Mouse (Mus musculus) heart, embryonic 14.5 days (tissue): ENCODE results near the gene Armc9. TPM values are rescaled to one million over a fixed set of nuclear protein-coding genes. Genes with fewer than 3 reads are reported as not detected.
A peak's percentile ranks its signal among the peaks of the same experiment; 100 is the strongest.

Experiments
- ATAC-seq: fragments of 200-750 bp; cut with Nextera tagmentation; 2 replicates; pipeline ENCODE4 v1.8.0; 2017; ENCODE audit warnings: low read depth, moderate TSS enrichment; ENCODE audit not compliant: insufficient number of reproducible peaks, insufficient read depth, low FRiP score
- H3K27ac ChIP-seq, 2 experiments: fragments of 200-500 bp in 1 of 2; fragments of 300-500 bp in 1 of 2; sonication (generic) in 1 of 2; replicated peaks in 1 of 2; 2 replicates each; pipeline ENCODE4 v1.5.1; 2012 to 2014; ENCODE audit warnings: low read depth in 2 of 2, low read length in 2 of 2, control low read depth in 1 of 2, mild to moderate bottlenecking in 1 of 2, mixed read lengths in 1 of 2; ENCODE audit not compliant: control insufficient read depth in 1 of 2, insufficient read depth in 1 of 2
- H3K27me3 ChIP-seq: fragments of 300-500 bp; sonication (generic); 2 replicates; pipeline ENCODE4 v1.6.1; 2014; ENCODE audit warnings: mild to moderate bottlenecking, low read length, control low read depth; ENCODE audit not compliant: control insufficient read depth, insufficient read depth
- H3K36me3 ChIP-seq: fragments of 300-500 bp; sonication (generic); 2 replicates; pipeline ENCODE4 v1.6.1; 2014; ENCODE audit warnings: mild to moderate bottlenecking, control low read depth, low read length, mixed read lengths; ENCODE audit not compliant: control insufficient read depth, insufficient read depth
- H3K4me1 ChIP-seq, 2 experiments: fragments of 200-500 bp in 1 of 2; fragments of 300-500 bp in 1 of 2; sonication (generic) in 1 of 2; 2 replicates each; pipeline ENCODE4 v1.6.1; 2012 to 2014; ENCODE audit warnings: low read length in 2 of 2, control low read depth in 1 of 2, mixed read lengths in 1 of 2; ENCODE audit not compliant: control insufficient read depth in 2 of 2, insufficient read depth in 2 of 2
- H3K4me2 ChIP-seq: fragments of 300-500 bp; sonication (generic); 2 replicates; pipeline ENCODE4 v1.6.1; 2014; ENCODE audit warnings: mild to moderate bottlenecking, low read length
- H3K4me3 ChIP-seq, 2 experiments: fragments of 200-500 bp in 1 of 2; fragments of 300-500 bp in 1 of 2; sonication (generic) in 1 of 2; 2 replicates each; pipeline ENCODE4 v1.5.1; 2012 to 2014; ENCODE audit warnings: low read length in 2 of 2, mild to moderate bottlenecking in 2 of 2, control low read depth in 1 of 2, low read depth in 1 of 2, moderate library complexity in 1 of 2; ENCODE audit not compliant: control insufficient read depth in 1 of 2, insufficient read depth in 1 of 2
- H3K9ac ChIP-seq: fragments of 300-500 bp; sonication (generic); 2 replicates; pipeline ENCODE4 v1.6.1; 2014; ENCODE audit warnings: mild to moderate bottlenecking, low read length
- H3K9me3 ChIP-seq: fragments of 300-500 bp; sonication (generic); 2 replicates; pipeline ENCODE4 v1.6.1; 2016; ENCODE audit warnings: low read length, control low read depth; ENCODE audit not compliant: control insufficient read depth
- WGBS: fragments of 180-500 bp; shearing (Covaris S2); extraction: QIAGEN DNeasy Blood & Tissue Kit; methylation state at CpG from one replicate; pipeline ENCODE4 v1.1.7; 2014; 5-methylcytosine and 5-hydroxymethylcytosine counted together
- polyA plus RNA-seq: library from polyadenylated mRNA; unstranded; fragments of >200 nt; fragmentation: Nextera tagmentation; extraction: Ambion mirVana; gene quantifications from 2 replicates; pipeline ENCODE4 v1.2.1, GENCODE M21; 2014

Gene Armc9
- polyA plus RNA-seq, 1 experiment from 2014 or later, result 11.9 TPM

DNA sequence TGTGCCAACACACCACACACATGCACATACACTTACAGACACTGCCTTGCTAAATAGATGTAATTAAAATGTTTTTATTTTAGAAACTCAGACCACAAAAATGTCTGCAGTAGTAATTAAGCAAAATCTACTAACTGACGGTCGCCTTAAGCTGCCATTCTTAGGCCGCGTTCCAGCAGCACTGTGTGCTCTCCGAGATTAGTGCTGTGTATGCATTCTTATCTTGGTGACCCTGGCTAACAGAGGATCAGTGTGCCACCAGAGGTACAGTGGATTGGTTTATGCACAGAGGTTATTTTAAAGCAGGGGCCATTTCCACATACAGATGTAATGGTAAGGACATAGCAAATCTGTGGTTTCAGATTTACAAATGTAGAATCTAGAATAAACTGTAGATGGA lies 6.5 kb downstream of the Armc9 start:
- peaks cover 46% of the 10 kb centered on the region for H3K36me3 ChIP-seq
- 55% methylated on average over 5 of the region's 5 CpGs for WGBS
- H3K4me2 ChIP-seq, result no peak overlapping the region
- no peaks in the 10 kb centered on the region for H3K27me3 ChIP-seq
- H3K4me3 ChIP-seq, result no peak overlapping the region
- H3K9ac ChIP-seq, result no peak overlapping the region
- H3K4me1 ChIP-seq, result 0 out of 4 replicates have a peak, but pooled peaks cover 0 to 2% of the 10 kb centered on the region in 2 experiments
- H3K27ac ChIP-seq, result 0 out of 4 replicates have a peak overlapping the region, but pooled peaks of 1 of the 2 experiments have one; percentile 28
- H3K9me3 ChIP-seq, result no peaks in the 10 kb centered on the region
- ATAC-seq, result no peak

DNA sequence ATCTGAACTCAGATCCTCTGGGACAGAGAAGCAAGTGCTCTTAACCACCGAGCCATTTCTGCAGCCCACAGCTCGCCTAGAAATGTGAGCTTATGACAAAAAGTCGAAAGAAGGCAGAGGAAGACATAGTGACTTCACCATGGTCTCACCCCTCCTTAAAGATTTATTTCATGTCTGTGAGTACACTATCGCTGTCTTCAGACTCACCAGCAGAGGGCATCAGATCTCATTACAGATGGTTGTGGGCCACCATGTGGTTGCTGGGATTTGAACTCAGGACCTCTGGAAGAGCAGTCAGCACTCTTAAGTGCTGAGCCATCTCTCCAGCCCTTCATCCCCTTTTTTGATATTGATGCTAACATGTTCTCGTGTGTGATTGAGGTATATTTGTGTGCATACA lies 20.0 kb downstream of the Armc9 start:
- Histone ChIP-seq H3K9ac (no peak overlapping the region), H3K4me1 (no peaks in the 10 kb centered on the region), H3K36me3 (peaks cover 33% of the 10 kb centered on the region), H3K27ac (no peak overlapping the region), H3K4me2 (no peak overlapping the region), H3K4me3 (no peak overlapping the region), H3K27me3 (no peaks in the 10 kb centered on the region), H3K9me3 (no peaks in the 10 kb centered on the region)
- ATAC-seq, result no peak
- 87% methylated on average over 5 of the region's 5 CpGs for WGBS

DNA sequence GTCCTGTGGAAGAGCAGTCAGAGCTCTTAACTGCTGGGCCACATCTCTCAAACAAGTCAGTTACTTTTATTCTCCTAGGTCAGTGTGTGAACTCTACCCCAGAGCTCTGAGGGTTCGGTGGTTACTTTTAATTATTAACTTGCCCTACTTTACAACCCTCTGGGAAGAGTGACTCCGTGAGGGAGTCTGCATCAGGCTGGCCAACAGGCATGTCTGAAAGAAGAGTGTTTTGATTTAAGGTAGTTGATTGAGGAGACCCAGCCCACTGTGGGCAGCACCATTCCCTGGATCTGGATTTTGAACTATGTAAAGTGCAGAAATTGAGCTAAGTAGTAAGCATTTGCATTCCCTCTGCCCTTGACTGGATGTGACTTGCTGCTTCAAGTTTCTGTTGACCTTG lies 21.5 kb downstream of the Armc9 start:
- 86% methylated on average over 2 of the region's 2 CpGs for WGBS
- ATAC-seq, result no peak
- H3K27ac ChIP-seq, result no peak overlapping the region
- H3K4me2 ChIP-seq, result no peak overlapping the region
- H3K9me3 ChIP-seq, result no peaks in the 10 kb centered on the region
- H3K4me3 ChIP-seq, result no peak overlapping the region
- no peak overlapping the region for H3K9ac ChIP-seq
- no peaks in the 10 kb centered on the region for H3K4me1 ChIP-seq
- peaks cover 30% of the 10 kb centered on the region for H3K36me3 ChIP-seq
- H3K27me3 ChIP-seq, result no peaks in the 10 kb centered on the region

DNA sequence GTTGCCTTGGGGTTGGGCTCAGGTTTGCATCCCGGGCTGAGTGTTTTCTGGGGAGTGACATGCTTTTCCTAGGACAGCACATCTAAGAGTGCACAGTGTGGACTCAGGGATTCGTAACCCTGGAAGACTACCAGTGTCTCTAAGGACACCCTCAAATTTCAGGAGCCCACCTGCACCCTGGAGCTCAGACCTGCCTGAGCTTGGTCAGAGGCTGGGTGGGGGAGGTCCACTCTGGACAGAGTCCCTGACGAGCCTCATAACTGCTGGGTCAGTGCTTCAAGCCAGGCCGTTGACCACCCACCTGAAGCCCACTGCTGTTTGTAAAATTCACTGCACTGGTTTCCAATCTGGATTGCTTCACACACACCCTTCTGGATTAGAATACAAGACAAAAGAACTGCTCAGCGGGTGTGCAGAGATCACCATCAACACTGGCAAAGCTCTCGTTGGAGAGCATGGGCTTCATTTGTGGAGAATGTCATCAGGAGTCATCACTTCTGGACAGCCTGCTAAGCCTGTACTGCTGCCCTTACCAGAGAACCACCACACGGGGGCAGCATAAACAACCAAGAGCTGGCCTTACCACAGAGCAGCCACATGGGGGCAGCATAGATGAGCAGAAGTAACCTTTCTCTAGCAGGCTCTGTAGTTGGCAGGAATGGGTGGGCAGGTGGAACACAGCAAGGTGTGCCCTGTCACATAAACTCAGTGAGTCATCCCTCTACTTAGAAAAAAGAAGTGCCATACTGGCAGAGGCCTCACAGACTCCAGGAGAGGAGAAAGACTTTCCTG lies 24.1 kb downstream of the Armc9 start:
- 0 out of 2 replicates have a peak, but pooled peaks have one; percentile 33 for ATAC-seq
- H3K4me1 ChIP-seq, result no peaks in the 10 kb centered on the region
- H3K9ac ChIP-seq, result no peak overlapping the region
- no peak overlapping the region for H3K4me3 ChIP-seq
- H3K9me3 ChIP-seq, result no peaks in the 10 kb centered on the region
- H3K4me2 ChIP-seq, result no peak overlapping the region
- H3K36me3 ChIP-seq, result peaks cover 18% of the 10 kb centered on the region; the same call in 1 of the 2 replicates
- H3K27me3 ChIP-seq, result no peaks in the 10 kb centered on the region
- no peak overlapping the region for H3K27ac ChIP-seq
- WGBS, result 44% methylated on average over 7 of the region's 7 CpGs

DNA sequence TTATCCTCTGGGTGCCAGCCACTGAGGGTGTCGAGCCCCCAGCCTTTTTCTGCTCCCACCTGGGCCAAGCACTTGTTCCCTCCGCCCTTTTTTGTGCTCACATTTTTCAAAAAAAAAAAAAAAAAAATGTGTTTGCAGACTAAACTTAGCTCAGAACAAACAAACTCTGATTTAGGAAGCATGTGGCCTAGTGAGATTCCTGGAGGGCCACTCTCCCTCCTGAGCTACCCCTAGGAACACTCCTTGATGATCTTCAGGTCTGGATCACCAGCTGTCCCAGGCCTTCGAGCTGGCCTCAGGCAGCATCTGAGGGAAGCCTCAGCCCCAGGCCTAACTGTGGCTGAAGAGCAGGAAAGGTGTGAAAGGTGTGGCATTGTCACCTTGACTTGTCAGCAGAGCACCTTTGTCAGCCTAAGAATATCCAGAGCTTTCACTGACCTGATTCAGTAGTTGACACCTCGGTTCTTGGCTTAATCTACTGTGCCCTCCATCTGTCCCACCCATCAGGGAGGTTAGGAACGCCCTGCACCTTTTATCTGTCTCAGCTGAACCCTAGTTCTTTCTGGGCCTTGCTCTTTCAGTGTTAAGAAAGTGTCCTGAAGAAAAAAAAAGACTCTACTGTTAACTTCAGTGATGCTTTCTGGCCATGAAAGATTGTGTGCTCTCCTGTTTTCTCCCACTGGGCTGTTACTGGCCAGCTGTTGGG lies 27.6 kb downstream of the Armc9 start:
- Histone ChIP-seq H3K36me3 (peaks cover 4% of the 10 kb centered on the region; the same call in 1 of the 2 replicates), H3K4me1 (no peaks in the 10 kb centered on the region), H3K4me2 (no peak overlapping the region), H3K9ac (no peak overlapping the region), H3K4me3 (no peak overlapping the region), H3K27me3 (no peaks in the 10 kb centered on the region), H3K27ac (no peak overlapping the region), H3K9me3 (no peaks in the 10 kb centered on the region)
- no peak for ATAC-seq
- 68% methylated on average over 5 of the region's 5 CpGs for WGBS

DNA sequence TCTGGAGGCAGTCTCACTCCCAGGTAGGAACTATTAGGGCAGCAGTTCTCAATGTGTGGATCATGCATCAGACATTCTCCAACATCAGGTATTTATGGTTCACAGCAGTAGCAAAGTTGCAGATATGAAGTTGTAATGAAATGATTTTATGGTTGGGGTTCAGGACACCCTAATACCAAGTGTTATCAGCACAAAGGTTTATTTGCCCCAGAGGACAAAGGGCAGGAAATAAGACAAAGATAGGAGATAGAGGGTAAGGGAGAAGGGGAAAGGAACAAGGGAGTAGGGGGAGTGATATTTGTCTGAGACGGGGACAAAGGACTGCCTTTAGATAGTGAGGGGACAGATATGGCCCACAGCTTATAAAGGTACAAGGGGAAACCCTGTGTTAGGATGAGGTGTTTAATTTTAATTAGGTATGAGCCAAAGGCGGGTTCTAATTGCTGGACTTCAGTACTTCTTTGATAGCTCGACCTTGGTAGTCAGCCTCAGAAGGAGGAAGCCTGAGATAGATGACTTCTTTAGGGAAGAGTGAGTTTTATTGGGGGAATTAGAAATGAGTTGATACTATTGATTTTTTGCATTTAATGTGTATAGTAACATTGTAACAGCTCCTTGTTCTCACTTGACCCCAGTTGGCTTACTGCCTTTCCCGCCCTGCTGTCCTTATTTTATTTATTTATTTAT lies 29.1 kb downstream of the Armc9 start:
- no peak overlapping the region for H3K4me3 ChIP-seq
- no peaks in the 10 kb centered on the region for H3K9me3 ChIP-seq
- ATAC-seq, result no peak
- no peak overlapping the region for H3K27ac ChIP-seq
- H3K9ac ChIP-seq, result no peak overlapping the region
- no peak overlapping the region for H3K4me2 ChIP-seq
- H3K27me3 ChIP-seq, result no peaks in the 10 kb centered on the region
- H3K4me1 ChIP-seq, result no peaks in the 10 kb centered on the region; a peak in 1 of 4 replicates
- no peaks in the 10 kb centered on the region for H3K36me3 ChIP-seq
- WGBS, result 79% methylated on average over 4 of the region's 4 CpGs

DNA sequence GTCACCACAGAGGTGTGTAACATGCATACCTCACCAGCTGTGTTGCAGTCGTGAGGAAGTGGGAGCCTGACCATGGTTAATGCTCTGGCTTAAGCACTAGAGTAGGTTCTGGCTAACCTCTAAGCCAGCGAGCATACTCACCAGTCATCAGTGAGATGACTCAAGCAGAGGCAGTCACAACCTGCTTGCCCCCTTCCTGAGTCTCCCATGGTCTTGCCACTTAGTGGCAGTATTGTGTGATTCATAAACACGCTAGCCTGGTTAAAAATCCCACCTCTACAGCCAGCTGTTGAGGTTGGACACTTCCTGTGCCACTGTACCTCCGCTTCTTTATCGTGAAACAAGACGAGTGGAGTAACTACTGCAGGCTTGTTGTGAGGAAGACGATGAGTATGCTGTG lies 32.2 kb downstream of the Armc9 start:
- Histone ChIP-seq H3K4me3 (no peak overlapping the region), H3K36me3 (0 out of 2 replicates have a peak, but pooled peaks cover 5% of the 10 kb centered on the region), H3K4me1 (peaks cover 0 to 4% of the 10 kb centered on the region in 2 experiments; a peak in 1 of 4 replicates), H3K9ac (no peak overlapping the region), H3K4me2 (no peak overlapping the region), H3K27ac (no peak overlapping the region), H3K27me3 (no peaks in the 10 kb centered on the region), H3K9me3 (no peaks in the 10 kb centered on the region)
- 76% methylated on average over 7 of the region's 7 CpGs for WGBS
- ATAC-seq, result no peak
